Mouse (Mus musculus) heart, postnatal 14 days (tissue): ENCODE results near the gene Vrk2. TPM values are rescaled to one million over a fixed set of nuclear protein-coding genes. Genes with fewer than 3 reads are reported as not detected.
A peak's percentile ranks its signal among the peaks of the same experiment; 100 is the strongest.

Experiments used
- DNase-seq, 2 experiments: peaks; one replicate each; pipeline ENCODE4 v3.0.0; 2021 to 2022
- intact Hi-C: fragments of 180-260 bp; cut with DNase I; formaldehyde crosslinking; loops from one replicate; pipeline ENCODE4 v1.15.1; 2025
- long read RNA-seq, 2 experiments: library from polyadenylated mRNA; stranded (forward); transcript quantifications; one replicate each; pipeline ENCODE4 v2.0.0; 2021
- total RNA-seq, 2 experiments: library from RNA; stranded (reverse); gene quantifications; 2 replicates each; pipeline ENCODE4 v1.2.3; 2021

Vrk2 gene
- total RNA-seq = 1 to 10 TPM; 6.7 to 9.2 TPM
- long read RNA-seq, experiment 1, transcript Vrk2-201 (13 exons, 1,889 nt) = major isoform, 8 of 9 reads
- long read RNA-seq, experiment 1, partial matches to known transcripts = 0 of 9 reads
- long read RNA-seq, experiment 1, other reads (novel, unspliced or antisense) = 1 of 9 reads
- long read RNA-seq, experiment 2, transcript Vrk2-201 (13 exons, 1,889 nt) = major isoform, 5 of 6 reads
- long read RNA-seq, experiment 2, partial matches to known transcripts = 0 of 6 reads
- long read RNA-seq, experiment 2, other reads (novel, unspliced or antisense) = 1 of 6 reads

- DNase-seq = peak; percentile 86
- intact Hi-C loops = loop anchor here (5.0 kb wide), 1 partner anchor 206 kb away; the partner anchor contains the start of gene Fancl
Observed at GRCm38 (mm10) chr11:26593061-26594059, at the start of gene Vrk2, which contains the start of gene Gm6899. Gene Vrk2, minus strand, starts transcription at chr11:26593999. Gene Gm6899, plus strand, starts transcription at chr11:26593241.

GRCm38 (mm10) chr11:26642141-26642540 lies 48.3 kb upstream of the Vrk2 start:
- DNase-seq = no peak
- intact Hi-C loops = no loop called here

- intact Hi-C loops = no loop called here
- no peak for DNase-seq
Observed at GRCm38 (mm10) chr11:26640314-26640785, 46.6 kb upstream of the Vrk2 start.

- intact Hi-C loops = no loop called here
- DNase-seq = no peak
Observed at GRCm38 (mm10) chr11:26636239-26636638, 42.4 kb upstream of the Vrk2 start.

- intact Hi-C loops = no loop called here
- no peak for DNase-seq
Observed at GRCm38 (mm10) chr11:26622727-26623126, 28.9 kb upstream of the Vrk2 start.

GRCm38 (mm10) chr11:26618475-26619223 lies 24.9 kb upstream of the Vrk2 start:
- no peak for DNase-seq
- intact Hi-C loops = no loop called here

- no peak for DNase-seq
- intact Hi-C loops = no loop called here
Observed at GRCm38 (mm10) chr11:26608795-26609194, 15.0 kb upstream of the Vrk2 start.

GRCm38 (mm10) chr11:26604061-26604655 lies 10.4 kb upstream of the Vrk2 start:
- no peak for DNase-seq

GRCm38 (mm10) chr11:26601571-26602175 lies 7.9 kb upstream of the Vrk2 start:
- intact Hi-C loops = no loop called here
- no peak for DNase-seq

More at GRCm38 (mm10) chr11:26604061-26604655, 10.4 kb upstream of the Vrk2 start:
- intact Hi-C loops = no loop called here

- DNase-seq = no peak
- intact Hi-C loops = no loop called here
Observed at GRCm38 (mm10) chr11:26600692-26601091, 6.9 kb upstream of the Vrk2 start.

GRCm38 (mm10) chr11:26598876-26599275 lies 5.1 kb upstream of the Vrk2 start:
- DNase-seq = no peak
- intact Hi-C loops = no loop called here

GRCm38 (mm10) chr11:26597761-26598160 lies 4.0 kb upstream of the Vrk2 start:
- no peak for DNase-seq
- intact Hi-C loops = no loop called here

GRCm38 (mm10) chr11:26597145-26597544 lies 3.3 kb upstream of the Vrk2 start:
- DNase-seq = no peak
- intact Hi-C loops = no loop called here

- intact Hi-C loops = no loop called here
- no peak for DNase-seq
Observed at GRCm38 (mm10) chr11:26596186-26596585, 2.4 kb upstream of the Vrk2 start.

GRCm38 (mm10) chr11:26594487-26594886 lies 688 bp upstream of the Vrk2 start:
- no peak for DNase-seq

GRCm38 (mm10) chr11:26592395-26593053 lies 1.3 kb downstream of the Vrk2 start:
- peak in 1 of 2 experiments; percentile 1 for DNase-seq
- intact Hi-C loops = loop anchor here (5.0 kb wide), 1 partner anchor 205 kb away; the partner anchor contains the start of gene Fancl

More at GRCm38 (mm10) chr11:26594487-26594886, 688 bp upstream of the Vrk2 start:
- intact Hi-C loops = loop anchor here (5.0 kb wide), 1 partner anchor 207 kb away; the partner anchor contains the start of gene Fancl

- intact Hi-C loops = no loop called here
Observed at GRCm38 (mm10) chr11:26587184-26587524, 6.6 kb downstream of the Vrk2 start.

GRCm38 (mm10) chr11:26586367-26587183 lies 7.2 kb downstream of the Vrk2 start:
- DNase-seq = peak in 1 of 2 experiments; percentile 2
- intact Hi-C loops = no loop called here

More at GRCm38 (mm10) chr11:26587184-26587524, 6.6 kb downstream of the Vrk2 start:
- no peak for DNase-seq
